Mouse (Mus musculus) heart, adult 2 months (tissue): ENCODE data around the gene Gm20741.

Experiments
- CTCF ChIP-seq: fragments of 200-600 bp; IDR thresholded peaks from 2 replicates; pipeline ENCODE4 v1.8.1; 2022; ENCODE audit warnings: antibody characterized with exemption, mild to moderate bottlenecking, moderate library complexity
- EP300 ChIP-seq: fragments of 200-500 bp; IDR thresholded peaks from 2 replicates; pipeline ENCODE4 v1.6.1; 2011; ENCODE audit warnings: low read depth, low read length, control low read depth; ENCODE audit not compliant: insufficient read depth
- POLR2A ChIP-seq: fragments of 200-500 bp; IDR thresholded peaks from 2 replicates; pipeline ENCODE4 v1.6.1; 2011; ENCODE audit warnings: mild to moderate bottlenecking, low read depth, low read length, control low read depth; ENCODE audit not compliant: insufficient read depth

DNA sequence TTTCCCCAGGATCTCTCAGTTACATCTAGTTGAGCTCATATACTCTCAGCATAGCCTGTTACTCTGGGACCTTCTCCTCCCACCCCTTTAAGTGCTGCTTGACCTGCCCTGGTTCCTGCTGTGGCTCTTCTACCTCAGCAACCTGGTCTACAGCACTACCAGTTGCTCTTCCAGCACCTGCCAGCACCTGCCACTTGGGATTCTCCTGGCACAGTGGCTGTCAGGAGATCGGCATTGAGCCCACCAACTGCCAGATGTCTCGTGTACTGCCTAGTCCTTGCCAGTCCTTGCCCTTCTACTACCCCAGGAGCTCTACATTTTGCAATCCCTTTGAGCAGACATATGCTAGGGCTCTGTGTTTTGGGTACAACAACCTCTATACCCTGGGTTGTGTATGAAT, 25.2 kb downstream of the Gm20741 start:
- no peak for TF ChIP-seq EP300
- TF ChIP-seq POLR2A, result no peak
- no peak for TF ChIP-seq CTCF
